Mouse (Mus musculus) E14TG2a.4 (cell line): ENCODE measurements around the gene Brpf1.

ENCODE experiments used
- CTCF ChIP-seq: conservative IDR thresholded peaks from 2 replicates; pipeline ENCODE4 v1.5.1; 2014; ENCODE audit warnings: low read length
- NANOG ChIP-seq: IDR thresholded peaks from 2 replicates; pipeline ENCODE4 v1.6.1; 2014; ENCODE audit warnings: borderline replicate concordance, low read length, mixed read lengths
- POU5F1 ChIP-seq: IDR thresholded peaks from 2 replicates; pipeline ENCODE4 v1.6.1; 2014; ENCODE audit warnings: low read length, borderline replicate concordance

- TF ChIP-seq NANOG (no peak), CTCF (no peak), POU5F1 (no peak)
Measured at GRCm38 (mm10) chr6:113367574-113367973, 60.6 kb downstream of the Brpf1 start.
